Mouse (Mus musculus): ENCODE data around the gene Osbpl7. TPM values are rescaled to one million over a fixed set of nuclear protein-coding genes. Genes with fewer than 3 reads are reported as not detected.
A peak's percentile ranks its signal among the peaks of the same experiment; 100 is the strongest.

The Osbpl7 gene
- polyA plus RNA-seq, 1 experiment from 2014 or later, result 6.7 TPM

GRCm38 (mm10) chr11:97048090-97048650, 2.3 kb upstream of the Osbpl7 start:
- no peak for ATAC-seq
- WGBS, result 89% methylated on average over 8 of the region's 8 CpGs
- no peak overlapping the region for H3K4me2 ChIP-seq (ENCODE audit: low read length)

GRCm38 (mm10) chr11:97049492-97050085, 839 bp upstream of the Osbpl7 start:
- DNase-seq (ENCODE audit: low spot score), result no peak
- H3K27ac ChIP-seq (ENCODE audit: low read depth, low read length), result no peak overlapping the region
- no peaks in the 10 kb centered on the region for H3K9me3 ChIP-seq (replicated peaks; ENCODE audit: control insufficient read depth, low read length)
- no peak overlapping the region for H3K9ac ChIP-seq (ENCODE audit: low read length)
- WGBS, result 77% methylated on average over 6 of the region's 6 CpGs
- no peak overlapping the region for H3K4me3 ChIP-seq (ENCODE audit: low read depth, low read length)
- H3K4me1 ChIP-seq (ENCODE audit: control insufficient read depth, insufficient read depth, low read length), result peaks cover 13% of the 10 kb centered on the region
- ATAC-seq, result no peak
- no peak overlapping the region for H3K4me2 ChIP-seq (ENCODE audit: low read length)
- no peaks in the 10 kb centered on the region for H3K27me3 ChIP-seq (replicated peaks; ENCODE audit: control insufficient read depth, insufficient read depth, low read length)
- H3K36me3 ChIP-seq (ENCODE audit: control insufficient read depth, insufficient read depth, low read length), result peaks cover 27% of the 10 kb centered on the region

More at GRCm38 (mm10) chr11:97048090-97048650, 2.3 kb upstream of the Osbpl7 start:
- Histone ChIP-seq H3K27ac (ENCODE audit: low read depth, low read length) (no peak overlapping the region), H3K27me3 (replicated peaks; ENCODE audit: control insufficient read depth, insufficient read depth, low read length) (no peaks in the 10 kb centered on the region), H3K9ac (ENCODE audit: low read length) (no peak overlapping the region), H3K9me3 (replicated peaks; ENCODE audit: control insufficient read depth, low read length) (no peaks in the 10 kb centered on the region), H3K4me1 (ENCODE audit: control insufficient read depth, insufficient read depth, low read length) (peaks cover 13% of the 10 kb centered on the region), H3K36me3 (ENCODE audit: control insufficient read depth, insufficient read depth, low read length) (peaks cover 16% of the 10 kb centered on the region), H3K4me3 (ENCODE audit: low read depth, low read length) (no peak overlapping the region)
- DNase-seq (ENCODE audit: low spot score), result no peak

GRCm38 (mm10) chr11:97050944-97051586, 637 bp downstream of the Osbpl7 start:
- H3K9me3 ChIP-seq (replicated peaks; ENCODE audit: control insufficient read depth, low read length), result no peaks in the 10 kb centered on the region
- peaks cover 13% of the 10 kb centered on the region for H3K4me1 ChIP-seq (ENCODE audit: control insufficient read depth, insufficient read depth, low read length)
- H3K4me2 ChIP-seq (ENCODE audit: low read length), result peak overlapping the region; percentile 93
- no peaks in the 10 kb centered on the region for H3K27me3 ChIP-seq (replicated peaks; ENCODE audit: control insufficient read depth, insufficient read depth, low read length)
- H3K4me3 ChIP-seq (ENCODE audit: low read depth, low read length), result peak overlapping the region; percentile 66
- H3K9ac ChIP-seq (ENCODE audit: low read length), result peak overlapping the region; percentile 88
- H3K27ac ChIP-seq (ENCODE audit: low read depth, low read length), result peak overlapping the region; percentile 39; the same call in 1 of the 2 replicates
- ATAC-seq (peak; percentile 27; the same call in 1 of the 2 replicates), DNase-seq (ENCODE audit: low spot score) (peak; percentile 24)
- WGBS, result 26% methylated on average over 13 of the region's 13 CpGs
- peaks cover 41% of the 10 kb centered on the region for H3K36me3 ChIP-seq (ENCODE audit: control insufficient read depth, insufficient read depth, low read length)

GRCm38 (mm10) chr11:97052219-97052646, 1.8 kb downstream of the Osbpl7 start:
- peaks cover 13% of the 10 kb centered on the region for H3K4me1 ChIP-seq (ENCODE audit: control insufficient read depth, insufficient read depth, low read length)
- no peaks in the 10 kb centered on the region for H3K27me3 ChIP-seq (replicated peaks; ENCODE audit: control insufficient read depth, insufficient read depth, low read length)
- H3K36me3 ChIP-seq (ENCODE audit: control insufficient read depth, insufficient read depth, low read length), result peaks cover 44% of the 10 kb centered on the region
- WGBS, result 25% methylated on average over 11 of the region's 11 CpGs
- H3K9me3 ChIP-seq (replicated peaks; ENCODE audit: control insufficient read depth, low read length), result no peaks in the 10 kb centered on the region
- DNase-seq (ENCODE audit: low spot score) (no peak), ATAC-seq (no peak)
- H3K4me3 ChIP-seq (ENCODE audit: low read depth, low read length), result no peak overlapping the region
- H3K27ac ChIP-seq (ENCODE audit: low read depth, low read length), result no peak overlapping the region
- H3K9ac ChIP-seq (ENCODE audit: low read length), result peak overlapping the region; percentile 88; the same call in 1 of the 2 replicates
- H3K4me2 ChIP-seq (ENCODE audit: low read length), result no peak overlapping the region; the same call in 1 of the 2 replicates

GRCm38 (mm10) chr11:97063274-97063920, 13.0 kb downstream of the Osbpl7 start:
- H3K36me3 ChIP-seq (ENCODE audit: control insufficient read depth, insufficient read depth, low read length), result peaks cover 45% of the 10 kb centered on the region
- ATAC-seq (peak; percentile 63; the same call in 1 of the 2 replicates), DNase-seq (ENCODE audit: low spot score) (peak; percentile 72)
- H3K27me3 ChIP-seq (replicated peaks; ENCODE audit: control insufficient read depth, insufficient read depth, low read length), result no peaks in the 10 kb centered on the region
- H3K4me3 ChIP-seq (ENCODE audit: low read depth, low read length), result no peak overlapping the region
- WGBS, result 5% methylated on average over 9 of the region's 9 CpGs
- H3K9me3 ChIP-seq (replicated peaks; ENCODE audit: control insufficient read depth, low read length), result no peaks in the 10 kb centered on the region
- peak overlapping the region; percentile 55 for H3K27ac ChIP-seq (ENCODE audit: low read depth, low read length)
- peak overlapping the region; percentile 35; the same call in 1 of the 2 replicates for H3K9ac ChIP-seq (ENCODE audit: low read length)
- H3K4me1 ChIP-seq (ENCODE audit: control insufficient read depth, insufficient read depth, low read length), result no peaks in the 10 kb centered on the region
- no peak overlapping the region for H3K4me2 ChIP-seq (ENCODE audit: low read length)

- peak overlapping the region; percentile 55 for H3K27ac ChIP-seq (ENCODE audit: low read depth, low read length)
- DNase-seq (ENCODE audit: low spot score) (no peak), ATAC-seq (no peak)
- no peaks in the 10 kb centered on the region for H3K4me1 ChIP-seq (ENCODE audit: control insufficient read depth, insufficient read depth, low read length)
- no peak overlapping the region for H3K4me3 ChIP-seq (ENCODE audit: low read depth, low read length)
- no peak overlapping the region for H3K4me2 ChIP-seq (ENCODE audit: low read length)
- peaks cover 48% of the 10 kb centered on the region for H3K36me3 ChIP-seq (ENCODE audit: control insufficient read depth, insufficient read depth, low read length)
- H3K9ac ChIP-seq (ENCODE audit: low read length), result no peak overlapping the region
- no peaks in the 10 kb centered on the region for H3K9me3 ChIP-seq (replicated peaks; ENCODE audit: control insufficient read depth, low read length)
- H3K27me3 ChIP-seq (replicated peaks; ENCODE audit: control insufficient read depth, insufficient read depth, low read length), result no peaks in the 10 kb centered on the region
- WGBS, result 87% methylated on average over 3 of the region's 3 CpGs
These were observed 13.5 kb downstream of the Osbpl7 start for GRCm38 (mm10) chr11:97063921-97064295.

GRCm38 (mm10) chr11:97065538-97066295, 15.3 kb downstream of the Osbpl7 start:
- Histone ChIP-seq H3K4me3 (ENCODE audit: low read depth, low read length) (no peak overlapping the region), H3K36me3 (ENCODE audit: control insufficient read depth, insufficient read depth, low read length) (peaks cover 32% of the 10 kb centered on the region), H3K27ac (ENCODE audit: low read depth, low read length) (no peak overlapping the region), H3K4me1 (ENCODE audit: control insufficient read depth, insufficient read depth, low read length) (no peaks in the 10 kb centered on the region), H3K27me3 (replicated peaks; ENCODE audit: control insufficient read depth, insufficient read depth, low read length) (no peaks in the 10 kb centered on the region), H3K4me2 (ENCODE audit: low read length) (no peak overlapping the region), H3K9ac (ENCODE audit: low read length) (no peak overlapping the region), H3K9me3 (replicated peaks; ENCODE audit: control insufficient read depth, low read length) (no peaks in the 10 kb centered on the region)
- DNase-seq (ENCODE audit: low spot score) (no peak), ATAC-seq (no peak)
- WGBS, result 84% methylated on average over 12 of the region's 12 CpGs

GRCm38 (mm10) chr11:97066656-97067360, 16.4 kb downstream of the Osbpl7 start:
- Histone ChIP-seq H3K9ac (ENCODE audit: low read length) (no peak overlapping the region), H3K27me3 (replicated peaks; ENCODE audit: control insufficient read depth, insufficient read depth, low read length) (no peaks in the 10 kb centered on the region), H3K9me3 (replicated peaks; ENCODE audit: control insufficient read depth, low read length) (no peaks in the 10 kb centered on the region), H3K4me1 (ENCODE audit: control insufficient read depth, insufficient read depth, low read length) (no peaks in the 10 kb centered on the region), H3K4me3 (ENCODE audit: low read depth, low read length) (no peak overlapping the region), H3K4me2 (ENCODE audit: low read length) (no peak overlapping the region), H3K27ac (ENCODE audit: low read depth, low read length) (no peak overlapping the region), H3K36me3 (ENCODE audit: control insufficient read depth, insufficient read depth, low read length) (peaks cover 22% of the 10 kb centered on the region)
- ATAC-seq, result no peak
- 48% methylated on average over 22 of the region's 22 CpGs for WGBS
- DNase-seq (ENCODE audit: low spot score), result no peak
